ENCODE assay signal across 8 mouse cellular contexts in the genomic region with DNA sequence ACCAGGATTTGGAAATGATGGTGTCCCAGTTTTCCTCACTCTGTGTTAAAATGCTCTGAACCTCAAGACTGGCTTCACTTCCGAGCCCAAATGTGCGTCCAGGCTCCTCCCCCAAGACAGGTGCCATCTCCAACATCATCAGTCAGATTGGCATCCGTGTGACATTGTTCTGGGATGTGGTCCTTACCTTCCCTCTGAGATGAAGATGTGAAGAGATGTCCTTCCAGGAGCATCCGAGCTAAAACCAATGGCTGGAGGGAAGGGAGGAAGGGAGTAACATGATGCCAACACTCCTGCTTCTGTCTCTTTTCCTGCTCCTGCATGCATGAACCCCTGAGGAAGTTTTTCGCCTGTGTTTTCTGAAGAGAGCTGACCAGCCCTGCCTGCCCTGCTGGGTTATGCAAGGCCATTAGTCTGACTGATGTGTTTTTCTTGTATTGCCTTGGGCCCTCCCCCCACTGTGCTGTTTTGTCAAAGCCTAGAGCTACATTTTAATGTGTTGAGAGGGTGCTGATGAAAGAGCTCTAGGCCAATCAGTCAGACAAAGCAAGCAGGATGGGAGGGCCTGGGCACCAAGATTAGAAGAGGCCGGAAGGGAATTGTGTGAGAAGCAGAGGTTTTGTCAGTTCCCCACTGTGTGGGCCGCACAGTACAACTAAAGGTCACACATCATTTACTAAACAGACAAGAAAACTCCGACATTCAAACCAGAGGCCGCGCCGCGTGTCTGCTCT.
DNase-seq lines count a peak whose midpoint lies in the region; ATAC-seq lines count a peak whose summit lies in the region.

No protein-coding gene starts in this region.

- no peaks in the 10 kb centered on the region for H3K36me3 ChIP-seq in heart, embryonic 12.5 days
- H3K36me3 ChIP-seq in forebrain, embryonic 11.5 days (ENCODE audit: control insufficient read depth, insufficient read depth, low read length), result no peaks in the 10 kb centered on the region
- no peaks in the 10 kb centered on the region for H3K36me3 ChIP-seq in midbrain, embryonic 14.5 days (ENCODE audit: control insufficient read depth, insufficient read depth, low read length)

- H3K9ac ChIP-seq in heart, embryonic 12.5 days, result no peak overlapping the region
- H3K9ac ChIP-seq in forebrain, embryonic 11.5 days (ENCODE audit: low read length), result no peak overlapping the region
- no peak overlapping the region for H3K9ac ChIP-seq in midbrain, embryonic 14.5 days (replicated peaks; ENCODE audit: low read length)

- H3K4me1 ChIP-seq in heart, embryonic 12.5 days (replicated peaks), result peaks cover 28% of the 10 kb centered on the region
- H3K4me1 ChIP-seq in forebrain, embryonic 11.5 days (replicated peaks; ENCODE audit: control insufficient read depth, insufficient read depth, low read length), result peaks cover 8% of the 10 kb centered on the region
- peaks cover 24% of the 10 kb centered on the region for H3K4me1 ChIP-seq in midbrain, embryonic 14.5 days (ENCODE audit: control insufficient read depth, insufficient read depth, low read length)

- ATAC-seq in heart, embryonic 12.5 days (ENCODE audit: insufficient number of reproducible peaks, low FRiP score), result peak; percentile 75
- ATAC-seq in forebrain, embryonic 11.5 days (replicated peaks; ENCODE audit: low FRiP score), result peak; percentile 88
- ATAC-seq in midbrain, embryonic 14.5 days (ENCODE audit: low FRiP score, low TSS enrichment), result peak; percentile 64

- 38% methylated on average over 12 of the region's 12 CpGs for WGBS in heart, embryonic 12.5 days
- WGBS in forebrain, embryonic 11.5 days, result 28% methylated on average over 12 of the region's 12 CpGs
- WGBS in midbrain, embryonic 14.5 days, result 13% methylated on average over 12 of the region's 12 CpGs

- H3K27ac ChIP-seq in heart, embryonic 12.5 days (ENCODE audit: poor library complexity, severe bottlenecking), result no peak overlapping the region
- H3K27ac ChIP-seq in forebrain, embryonic 11.5 days (ENCODE audit: low read depth, low read length), result 0 out of 2 replicates have a peak overlapping the region, but pooled peaks have one; percentile 8
- H3K27ac ChIP-seq in midbrain, embryonic 14.5 days (replicated peaks; ENCODE audit: low read depth, low read length), result peak overlapping the region; percentile 49

- no peaks in the 10 kb centered on the region for H3K27me3 ChIP-seq in heart, embryonic 12.5 days (replicated peaks)
- peaks cover 2% of the 10 kb centered on the region; the same call in 1 of the 2 replicates for H3K27me3 ChIP-seq in forebrain, embryonic 11.5 days (ENCODE audit: control insufficient read depth, insufficient read depth, low read length)
- no peaks in the 10 kb centered on the region for H3K27me3 ChIP-seq in midbrain, embryonic 14.5 days (ENCODE audit: control insufficient read depth, insufficient read depth, low read length)

- no peak overlapping the region for H3K4me2 ChIP-seq in heart, embryonic 12.5 days
- no peak overlapping the region for H3K4me2 ChIP-seq in forebrain, embryonic 11.5 days (ENCODE audit: low read depth, low read length, severe bottlenecking)
- no peak overlapping the region for H3K4me2 ChIP-seq in midbrain, embryonic 14.5 days (ENCODE audit: low read length)

- no peak overlapping the region for H3K4me3 ChIP-seq in heart, embryonic 12.5 days
- no peak overlapping the region for H3K4me3 ChIP-seq in forebrain, embryonic 11.5 days (ENCODE audit: low read depth, low read length)
- no peak overlapping the region for H3K4me3 ChIP-seq in midbrain, embryonic 14.5 days (replicated peaks; ENCODE audit: low read depth, low read length)

- no peaks in the 10 kb centered on the region for H3K9me3 ChIP-seq in heart, embryonic 12.5 days (replicated peaks)
- no peaks in the 10 kb centered on the region for H3K9me3 ChIP-seq in forebrain, embryonic 11.5 days (ENCODE audit: control insufficient read depth, low read length)
- H3K9me3 ChIP-seq in midbrain, embryonic 14.5 days (ENCODE audit: control insufficient read depth, low read length), result no peaks in the 10 kb centered on the region

- no peak for DNase-seq in heart, adult 11 months
- DNase-seq in forebrain, embryonic 11.5 days (ENCODE audit: low spot score), result peak; percentile 75
- DNase-seq in kidney, postnatal 10 days, result peak; percentile 56
- peak; percentile 71 for DNase-seq in midbrain, embryonic 14.5 days
- no peak for DNase-seq in thymus, postnatal 10 days (ENCODE audit: low spot score in 2 of 2)
- DNase-seq in B cell, adult 2 months, result no peak
- DNase-seq in thymus, postnatal 25 days, result no peak

Comparison
In these comparisons a context has a peak if more than half of its experiments do, and no peak if none do; other contexts are left out.
1. DNase-seq: peak in forebrain, embryonic 11.5 days (single experiment), kidney, postnatal 10 days (single experiment) and midbrain, embryonic 14.5 days (single experiment); none in heart, adult 11 months (single experiment), thymus, postnatal 10 days (0 of 2), B cell, adult 2 months (0 of 2) and thymus, postnatal 25 days (single experiment).
2. Peak in every context shown above with its lines, with median percentiles within 50 percentile points of each other: ATAC-seq.